Mouse (Mus musculus): ENCODE data around the gene Tmem52.
"Not testable (repeated sequence)": the region's sequence is repeated elsewhere in the genome, so short reads cannot be mapped to it uniquely, and the experiment has no call there.

Gene Tmem52

GRCm38 (mm10) chr4:155468952-155469351, at the start of gene Tmem52:
Gene Tmem52, plus strand, starts transcription at chr4:155469114.
- CTCF ChIA-PET = no interaction called here

GRCm38 (mm10) chr4:155420137-155420536, 48.8 kb upstream of the Tmem52 start:
- CTCF ChIA-PET = no interaction called here

GRCm38 (mm10) chr4:155421412-155422370, 47.2 kb upstream of the Tmem52 start:
- CTCF ChIA-PET = not testable (repeated sequence)

- CTCF ChIA-PET = no interaction called here
Observed at GRCm38 (mm10) chr4:155423988-155424387, 44.9 kb upstream of the Tmem52 start.

GRCm38 (mm10) chr4:155426272-155426671, 42.6 kb upstream of the Tmem52 start:
- CTCF ChIA-PET = no interaction called here

GRCm38 (mm10) chr4:155428442-155428841, 40.5 kb upstream of the Tmem52 start:
- CTCF ChIA-PET = no interaction called here

GRCm38 (mm10) chr4:155429202-155429601, 39.7 kb upstream of the Tmem52 start:
- CTCF ChIA-PET = no interaction called here

GRCm38 (mm10) chr4:155432358-155432757, 36.6 kb upstream of the Tmem52 start:
- CTCF ChIA-PET = no interaction called here

- CTCF ChIA-PET = no interaction called here
Observed at GRCm38 (mm10) chr4:155433993-155434392, 34.9 kb upstream of the Tmem52 start.

GRCm38 (mm10) chr4:155442808-155443207, 26.1 kb upstream of the Tmem52 start:
- CTCF ChIA-PET = no interaction called here

GRCm38 (mm10) chr4:155451597-155451996, 17.3 kb upstream of the Tmem52 start:
- CTCF ChIA-PET = no interaction called here

- CTCF ChIA-PET = no interaction called here
Observed at GRCm38 (mm10) chr4:155458575-155458974, 10.3 kb upstream of the Tmem52 start.

- CTCF ChIA-PET = no interaction called here
Observed at GRCm38 (mm10) chr4:155463050-155463449, 5.9 kb upstream of the Tmem52 start.

- CTCF ChIA-PET = interaction anchor here (0.6 kb wide), 1 partner anchor 168 kb away, joined by 3 read pairs; no protein-coding TSS in a partner anchor
Observed at GRCm38 (mm10) chr4:155463611-155464010, 5.3 kb upstream of the Tmem52 start.

- CTCF ChIA-PET = interaction anchor here (0.6 kb wide), 1 partner anchor 167 kb away, joined by 3 read pairs; no protein-coding TSS in a partner anchor
Observed at GRCm38 (mm10) chr4:155464061-155464460, 4.9 kb upstream of the Tmem52 start.

GRCm38 (mm10) chr4:155465607-155466006, 3.3 kb upstream of the Tmem52 start:
- CTCF ChIA-PET = no interaction called here

- CTCF ChIA-PET = no interaction called here
Observed at GRCm38 (mm10) chr4:155466080-155466479, 2.8 kb upstream of the Tmem52 start.

GRCm38 (mm10) chr4:155467237-155468010, 1.5 kb upstream of the Tmem52 start:
- CTCF ChIA-PET = no interaction called here

- CTCF ChIA-PET = no interaction called here
Observed at GRCm38 (mm10) chr4:155469590-155470262, 812 bp downstream of the Tmem52 start.

GRCm38 (mm10) chr4:155470263-155470953, 1.5 kb downstream of the Tmem52 start:
- CTCF ChIA-PET = no interaction called here

GRCm38 (mm10) chr4:155470997-155471396, 2.1 kb downstream of the Tmem52 start:
- CTCF ChIA-PET = no interaction called here

- CTCF ChIA-PET = no interaction called here
Observed at GRCm38 (mm10) chr4:155471406-155471805, 2.5 kb downstream of the Tmem52 start.

Measured in spleen, embryonic (tissue).